Mouse (Mus musculus) megakaryocyte progenitor cell, adult 5-6 weeks (primary cell): ENCODE data around the gene Zfp455. TPM values are rescaled to one million over a fixed set of nuclear protein-coding genes. Genes with fewer than 3 reads are reported as not detected.

Experiments used
- ATAC-seq: replicated peaks from 2 replicates; pipeline ENCODE4 v1.8.0; 2016; ENCODE audit warnings: mild to moderate bottlenecking, moderate TSS enrichment, inconsistent platforms; ENCODE audit not compliant: poor library complexity
- total RNA-seq, 2 experiments: library from RNA; stranded (forward) in 1 of 2; stranded (reverse) in 1 of 2; fragments of 157-497, 149-512 nt in 1 of 2; fragments of 200-1000 nt in 1 of 2; gene quantifications; 2 replicates each; pipeline versions ENCODE4 v1.2.3 to v1.2.4; 2015 to 2017

Gene Zfp455
- total RNA-seq (2015) (2.2 and 4.7 TPM in 2 replicates), total RNA-seq (2017) (0.58 and 3.6 TPM in 2 replicates)

- peak; percentile 97 for ATAC-seq
Observed at GRCm38 (mm10) chr13:67194340-67194894, at the start of gene Zfp455. Gene Zfp455 (plus strand): TSS chr13:67194506.

DNA sequence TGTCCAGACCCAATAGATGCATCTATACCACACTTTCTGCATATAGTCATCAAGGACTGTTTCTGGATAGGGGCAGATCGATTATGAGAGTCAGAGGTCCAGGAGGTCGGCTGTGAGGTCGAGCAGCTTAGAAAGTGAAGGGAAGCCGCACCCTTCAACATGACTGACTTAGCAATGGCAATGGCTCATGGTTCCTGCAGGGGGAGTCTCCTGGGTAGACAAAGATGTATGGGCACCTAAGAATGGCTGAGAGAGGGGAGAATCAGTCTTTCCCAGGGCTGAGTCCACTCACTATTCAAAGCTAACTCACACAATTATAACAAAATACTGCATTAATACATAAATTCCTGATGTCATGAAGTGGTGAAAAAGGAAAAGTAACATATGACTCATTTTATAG, 28.2 kb upstream of the Zfp455 start:
- ATAC-seq: peak; percentile 72

DNA sequence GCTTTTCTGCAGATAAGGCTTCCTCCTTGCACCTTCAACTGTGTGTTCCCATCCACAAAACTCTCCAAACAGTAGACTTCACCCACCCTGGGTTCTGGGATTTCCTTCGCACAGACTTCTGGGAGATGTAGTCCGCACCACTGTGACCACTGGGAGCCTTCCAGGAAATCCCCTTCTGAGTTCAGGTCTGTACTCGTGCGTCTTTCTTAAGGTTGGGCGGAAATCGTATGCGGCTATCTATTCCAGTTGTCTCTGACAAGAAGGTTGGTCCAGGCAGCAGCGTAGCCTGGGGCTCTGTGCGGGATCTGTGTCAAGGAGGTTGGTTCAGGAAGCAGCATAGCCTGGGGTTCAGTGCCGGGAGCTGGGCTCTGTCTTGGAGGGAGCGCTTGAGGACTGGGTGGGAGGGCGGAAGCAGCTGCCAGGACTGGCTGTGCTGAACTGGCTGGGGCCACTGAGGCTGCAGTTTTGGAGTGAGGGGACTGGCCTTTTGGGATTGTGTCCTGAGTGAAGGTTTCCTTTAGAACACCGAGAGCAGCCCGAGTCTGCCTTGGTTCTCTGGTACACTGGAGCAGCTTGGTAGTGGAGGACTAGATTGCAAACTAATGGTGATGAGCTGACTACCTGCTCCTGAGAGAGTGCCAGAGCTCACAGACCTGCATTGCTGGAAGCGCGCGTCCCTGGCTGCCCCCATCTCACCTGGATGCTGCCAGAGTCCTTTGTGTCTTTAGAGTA, 21.1 kb upstream of the Zfp455 start, which contains the start of gene Rsl1:
TSS of gene Rsl1 (plus strand) at position 192 of the 732 bp plus-strand sequence.
- peak; percentile 96 for ATAC-seq

DNA sequence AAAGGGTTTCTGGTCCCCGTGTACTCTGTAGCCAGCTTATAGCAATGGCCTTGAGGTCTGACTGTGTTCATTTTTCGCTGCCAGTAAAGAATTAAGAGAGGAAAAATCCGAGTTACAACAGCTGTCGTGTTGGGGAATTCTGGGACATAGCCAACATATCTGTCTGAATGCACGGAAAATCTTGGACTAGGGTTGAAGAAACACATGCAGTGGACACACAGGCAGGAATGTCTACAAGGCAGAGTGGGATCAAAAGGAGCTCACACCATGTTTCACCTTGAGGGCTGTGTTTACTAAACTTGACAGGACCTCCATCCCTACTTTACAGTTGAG, 20.6 kb upstream of the Zfp455 start:
- no peak for ATAC-seq

- no peak for ATAC-seq
Observed at GRCm38 (mm10) chr13:67201656-67202055, 7.3 kb downstream of the Zfp455 start.

DNA sequence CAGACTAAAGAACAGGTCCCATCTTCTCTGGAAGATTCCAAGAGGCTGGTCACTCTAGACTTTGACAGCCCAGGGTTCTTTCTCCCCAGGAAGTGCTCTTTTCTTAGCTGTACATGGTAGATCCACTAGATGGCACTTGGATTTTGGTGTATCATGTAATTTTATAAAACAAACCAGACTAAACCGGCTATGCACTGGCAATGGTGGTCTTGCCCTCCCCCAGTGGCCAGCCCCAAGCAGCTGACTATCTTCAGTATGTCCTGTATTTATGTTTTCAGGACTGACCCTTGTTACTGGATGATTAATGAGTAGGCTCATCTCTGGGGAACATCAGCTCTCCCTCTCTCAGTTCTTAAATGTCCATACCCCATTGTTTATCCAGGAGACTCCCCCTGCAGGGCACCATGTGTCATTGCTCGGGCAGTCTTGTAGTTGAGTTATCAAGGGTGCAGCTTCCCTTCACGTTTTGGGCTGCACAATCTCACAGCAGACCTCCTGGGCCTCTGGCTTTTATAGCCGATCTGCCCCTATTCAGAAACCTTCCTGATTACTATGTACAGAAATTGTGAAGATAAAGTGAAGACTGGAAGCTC, 19.8 kb downstream of the Zfp455 start:
- ATAC-seq: peak; percentile 69

Other genes starting within 250 kb of the Zfp455 start
- gene Zfp712, start 133.3 kb upstream of the Zfp455 start, total RNA-seq (2015): 4.6 and 6.0 TPM in 2 replicates
- 4.1 and 5.3 TPM in 2 replicates for gene Zfp712, start 133.3 kb upstream of the Zfp455 start, total RNA-seq (2017)
- 5.6 and 6.9 TPM in 2 replicates for gene Zfp708, start 96.5 kb upstream of the Zfp455 start, total RNA-seq (2015)
- gene Zfp708, start 96.5 kb upstream of the Zfp455 start, total RNA-seq (2017): 1.0 and 4.0 TPM in 2 replicates
- 2.1 and 3.0 TPM in 2 replicates for gene Gm28557, start 85.9 kb upstream of the Zfp455 start, total RNA-seq (2015)
- 3.9 and 4.6 TPM in 2 replicates for gene Gm28557, start 85.9 kb upstream of the Zfp455 start, total RNA-seq (2017)
- gene Rslcan18, start 78.2 kb upstream of the Zfp455 start, total RNA-seq (2015): 1.3 and 1.6 TPM in 2 replicates
- gene Rslcan18, start 78.2 kb upstream of the Zfp455 start, total RNA-seq (2017): 0.20 TPM in 1 of 2 replicates, not detected in the other
- gene Zfp759, start 72.8 kb upstream of the Zfp455 start, total RNA-seq (2015): 4.1 and 4.7 TPM in 2 replicates
- gene Zfp759, start 72.8 kb upstream of the Zfp455 start, total RNA-seq (2017): 4.3 and 8.5 TPM in 2 replicates
- 6.4 and 8.3 TPM in 2 replicates for gene Rsl1, start 21.3 kb upstream of the Zfp455 start, total RNA-seq (2015)
- 4.9 and 7.2 TPM in 2 replicates for gene Rsl1, start 21.3 kb upstream of the Zfp455 start, total RNA-seq (2017)
- 8.0 and 8.1 TPM in 2 replicates for gene Zfp458, start 84.0 kb downstream of the Zfp455 start, total RNA-seq (2015)
- 5.7 and 6.4 TPM in 2 replicates for gene Zfp458, start 84.0 kb downstream of the Zfp455 start, total RNA-seq (2017)
- gene Zfp457, start 112.0 kb downstream of the Zfp455 start, total RNA-seq (2015): 0.24 and 0.81 TPM in 2 replicates
- gene Zfp457, start 112.0 kb downstream of the Zfp455 start, total RNA-seq (2017): 1.6 TPM in 1 of 2 replicates, not detected in the other
- 5.7 and 8.7 TPM in 2 replicates for gene Zfp595, start 138.1 kb downstream of the Zfp455 start, total RNA-seq (2015)
- gene Zfp595, start 138.1 kb downstream of the Zfp455 start, total RNA-seq (2017): 3.7 and 8.6 TPM in 2 replicates
- gene Gm28044, start 166.0 kb downstream of the Zfp455 start, total RNA-seq (2015): 0.72 and 1.5 TPM in 2 replicates
- gene Gm28044, start 166.0 kb downstream of the Zfp455 start, total RNA-seq (2017): 17.2 and 21.1 TPM in 2 replicates
- gene Zfp953, start 166.1 kb downstream of the Zfp455 start, total RNA-seq (2015): 10.4 and 12.6 TPM in 2 replicates
- 7.4 and 10.9 TPM in 2 replicates for gene Zfp953, start 166.1 kb downstream of the Zfp455 start, total RNA-seq (2017)
- gene Gm28041, start 181.2 kb downstream of the Zfp455 start, total RNA-seq (2015): 1.7 and 2.1 TPM in 2 replicates
- gene Gm28041, start 181.2 kb downstream of the Zfp455 start, total RNA-seq (2017): 1.00 and 1.2 TPM in 2 replicates
- gene Zfp456, start 181.3 kb downstream of the Zfp455 start, total RNA-seq (2015): 4.8 and 5.2 TPM in 2 replicates
- 3.5 and 4.8 TPM in 2 replicates for gene Zfp456, start 181.3 kb downstream of the Zfp455 start, total RNA-seq (2017)
- 10.0 and 10.4 TPM in 2 replicates for gene Zfp429, start 205.3 kb downstream of the Zfp455 start, total RNA-seq (2015)
- 5.2 and 10.9 TPM in 2 replicates for gene Zfp429, start 205.3 kb downstream of the Zfp455 start, total RNA-seq (2017)
- 2.2 and 2.5 TPM in 2 replicates for gene Zfp459, start 226.9 kb downstream of the Zfp455 start, total RNA-seq (2015)
- 0.27 and 0.67 TPM in 2 replicates for gene Zfp459, start 226.9 kb downstream of the Zfp455 start, total RNA-seq (2017)